Mouse (Mus musculus): ENCODE results near the gene Ktn1.

The Ktn1 gene

DNA sequence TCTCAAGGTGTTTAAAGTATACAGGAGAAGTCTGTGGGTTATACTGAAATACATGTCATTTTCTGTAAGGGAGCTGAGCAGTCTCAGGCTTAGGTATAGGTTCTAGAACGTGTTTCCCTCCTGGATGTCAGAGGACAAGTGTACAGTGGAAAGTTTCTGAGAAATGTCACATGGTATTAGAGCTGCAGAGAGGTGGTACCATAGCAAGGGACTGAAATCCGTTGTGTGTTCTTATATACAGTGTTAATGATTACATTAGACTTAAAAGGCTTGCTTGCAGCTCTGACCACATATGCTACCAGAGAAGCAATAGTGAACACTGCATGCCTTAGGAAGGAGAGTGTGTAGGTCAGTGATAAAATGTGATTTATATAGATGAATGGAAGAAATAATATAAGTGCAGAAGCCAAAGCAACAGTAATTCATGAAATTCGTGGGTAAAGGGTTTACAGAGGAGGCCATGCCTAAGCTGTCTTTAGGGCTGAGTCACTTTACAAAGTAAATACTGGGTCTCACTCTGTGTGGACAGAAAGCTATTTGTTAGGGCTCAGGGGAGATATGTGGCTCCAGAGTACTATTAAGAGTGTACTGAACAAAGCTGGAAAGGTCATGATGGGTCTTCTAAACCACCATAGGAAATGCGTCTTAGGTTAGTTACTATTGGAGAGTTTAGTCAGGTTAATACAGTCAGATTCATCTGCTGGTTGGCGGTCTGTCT is 17.0 kb downstream of the Ktn1 start:
- DNase-seq (ENCODE audit: low read depth, low spot score): no peak

- no peak for DNase-seq (ENCODE audit: low read depth, low spot score)
Measured at GRCm38 (mm10) chr14:47668096-47668495, 19.8 kb downstream of the Ktn1 start.

GRCm38 (mm10) chr14:47682886-47683285 is 34.6 kb downstream of the Ktn1 start:
- no peak for DNase-seq (ENCODE audit: low read depth, low spot score)

- no peak for DNase-seq (ENCODE audit: low read depth, low spot score)
Measured at GRCm38 (mm10) chr14:47684579-47684978, 36.3 kb downstream of the Ktn1 start.

DNA sequence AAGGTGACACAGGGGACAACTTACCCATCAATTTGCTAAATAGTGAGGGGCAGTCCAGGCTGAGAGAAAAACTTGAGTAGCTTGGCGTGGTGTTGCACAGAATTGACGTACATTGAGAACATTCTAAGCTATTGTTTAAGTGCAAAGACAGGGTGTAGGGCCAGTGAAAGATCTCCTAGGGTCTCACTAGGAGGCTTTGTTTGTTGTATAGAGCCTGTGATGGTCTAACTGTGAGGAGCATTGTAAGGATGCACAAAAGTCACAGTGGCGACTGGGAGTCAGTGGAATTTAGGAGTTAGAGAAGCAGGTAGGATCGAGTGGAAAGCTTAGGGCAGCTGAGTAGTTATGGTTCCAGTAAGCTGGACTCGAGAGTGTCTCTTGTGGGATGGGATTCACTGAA is 50.9 kb downstream of the Ktn1 start:
- no peak for DNase-seq (ENCODE audit: low read depth, low spot score)

DNA sequence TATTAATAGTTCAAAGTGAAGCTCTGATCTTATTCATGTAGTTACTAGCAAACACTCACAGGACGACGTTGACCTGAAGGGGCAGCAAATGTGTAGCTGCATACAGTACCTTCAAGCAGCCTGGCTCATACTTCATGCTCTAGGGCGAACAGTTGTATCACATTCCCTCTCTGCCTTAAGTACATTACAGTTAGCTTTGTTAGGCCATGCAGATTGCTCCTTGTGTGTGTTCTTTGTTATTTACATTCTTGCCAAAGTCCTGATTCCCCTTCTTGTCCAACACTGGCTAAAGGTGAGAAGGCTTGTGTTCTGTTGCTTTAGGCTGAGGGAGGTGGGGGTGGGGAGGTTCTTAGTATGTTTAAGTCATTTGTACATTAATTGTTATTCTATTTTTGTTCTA is 61.3 kb downstream of the Ktn1 start:
- no peak for DNase-seq (ENCODE audit: low read depth, low spot score)

GRCm38 (mm10) chr14:47715771-47716170 is 67.5 kb downstream of the Ktn1 start:
- DNase-seq (ENCODE audit: low read depth, low spot score): no peak

DNA sequence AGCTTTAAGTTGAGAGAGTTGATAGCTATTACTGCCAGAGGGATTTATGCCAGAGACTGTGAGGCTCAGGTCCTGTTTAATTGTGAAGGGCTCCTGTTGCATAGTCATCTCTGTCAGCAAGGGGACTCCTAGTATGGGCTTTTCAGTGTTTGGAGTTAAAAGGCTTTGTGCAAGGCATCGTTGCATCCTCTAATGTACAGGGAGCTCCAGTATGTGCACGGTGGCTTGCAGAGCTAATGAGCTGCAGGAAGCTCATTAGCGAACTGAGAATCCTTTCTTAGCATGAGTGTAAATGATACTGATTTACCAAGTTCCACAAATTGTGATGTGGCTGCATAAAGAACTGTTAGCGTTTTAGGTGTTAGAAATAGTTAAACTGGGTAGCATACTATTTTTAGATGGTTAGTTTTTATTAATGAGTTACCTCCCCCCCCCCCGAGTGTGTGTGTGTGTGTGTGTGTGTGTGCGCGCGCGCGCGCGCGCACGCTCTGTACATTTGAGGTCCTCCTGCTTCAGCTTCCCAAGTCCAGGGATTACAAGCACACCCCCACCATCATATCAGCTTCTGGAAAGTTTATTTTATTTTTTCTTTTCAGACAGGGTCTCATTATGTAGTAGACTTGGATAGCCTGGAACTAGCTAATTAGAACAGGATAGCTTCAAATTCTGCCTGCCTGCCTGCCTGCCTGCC is 69.8 kb downstream of the Ktn1 start:
- DNase-seq (ENCODE audit: low read depth, low spot score): no peak

GRCm38 (mm10) chr14:47720023-47720422 is 71.8 kb downstream of the Ktn1 start:
- DNase-seq (ENCODE audit: low read depth, low spot score): no peak

GRCm38 (mm10) chr14:47723035-47723434 is 74.8 kb downstream of the Ktn1 start:
- no peak for DNase-seq (ENCODE audit: low read depth, low spot score)

GRCm38 (mm10) chr14:47728594-47728993 is 80.3 kb downstream of the Ktn1 start:
- no peak for DNase-seq (ENCODE audit: low read depth, low spot score)

DNA sequence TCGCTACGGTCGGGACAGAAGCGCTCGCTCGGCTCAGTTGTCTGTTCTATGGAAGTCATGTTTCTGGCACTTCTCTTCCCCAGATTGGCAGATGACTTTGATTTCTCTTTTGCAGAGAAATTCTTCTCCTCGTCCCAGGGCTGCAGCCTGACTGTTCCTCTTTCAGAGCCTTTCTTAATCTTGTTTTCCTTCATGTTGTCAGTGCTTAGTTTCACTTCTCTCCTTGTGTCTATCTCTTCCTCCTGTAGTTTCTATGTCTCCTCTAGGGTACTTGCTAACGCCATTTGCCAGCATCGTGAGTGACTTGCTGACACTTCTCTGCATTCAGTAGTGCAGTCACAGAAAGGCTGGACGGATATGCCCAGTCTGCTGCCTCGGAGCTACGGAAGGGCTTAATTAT is 87.1 kb downstream of the Ktn1 start:
- DNase-seq (ENCODE audit: low read depth, low spot score): no peak

DNA sequence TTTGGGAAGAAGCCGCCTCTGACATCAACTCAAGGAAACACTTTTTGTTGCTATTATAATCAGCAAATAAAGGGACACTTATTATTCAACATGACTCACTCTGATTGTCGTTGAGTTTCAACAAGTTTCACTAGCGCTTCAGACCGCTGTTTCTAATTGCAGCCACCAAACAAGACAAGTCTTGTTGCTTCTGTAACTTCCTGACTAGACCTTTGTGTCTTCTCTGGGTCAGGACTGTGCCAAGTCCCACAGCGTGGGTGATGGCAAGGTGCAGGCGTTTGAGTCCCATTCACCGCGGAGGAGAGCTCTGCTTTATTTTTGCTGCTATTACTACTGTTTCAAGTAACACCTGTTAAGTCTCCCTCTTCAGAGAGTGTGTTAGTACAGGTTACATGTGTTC is 88.2 kb downstream of the Ktn1 start:
- DNase-seq (ENCODE audit: low read depth, low spot score): no peak

DNA sequence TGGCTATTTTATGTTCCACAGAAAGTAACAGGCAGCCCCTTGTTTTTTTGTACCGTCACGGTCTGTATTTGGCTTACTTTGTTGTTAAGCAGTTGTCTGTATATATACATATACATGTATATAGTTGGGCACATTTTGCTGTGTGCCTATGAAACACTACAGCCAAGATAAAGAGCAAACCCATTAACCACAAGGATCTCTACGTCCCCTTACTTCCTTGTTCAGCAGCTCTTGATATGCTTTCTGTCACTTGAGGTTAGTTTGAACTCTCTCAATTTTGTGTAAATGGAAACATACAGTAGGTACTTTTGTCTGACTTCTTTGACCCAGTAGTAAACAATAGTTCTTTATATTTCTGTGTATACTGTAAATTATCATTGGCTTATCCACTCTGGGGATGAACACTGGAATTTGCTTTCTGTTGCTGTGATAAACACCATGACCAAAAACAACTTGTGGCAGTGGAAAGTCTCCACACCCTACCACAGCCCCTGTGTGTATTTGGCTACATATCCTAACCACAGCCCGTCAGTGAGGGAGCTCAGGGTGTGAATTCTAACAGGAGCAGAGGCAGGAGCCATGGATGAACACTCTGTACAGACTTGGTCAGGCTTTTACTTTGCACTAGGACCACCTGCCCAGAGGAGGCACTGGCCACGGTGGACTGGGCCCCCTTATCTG is 92.2 kb downstream of the Ktn1 start:
- no peak for DNase-seq (ENCODE audit: low read depth, low spot score)

DNA sequence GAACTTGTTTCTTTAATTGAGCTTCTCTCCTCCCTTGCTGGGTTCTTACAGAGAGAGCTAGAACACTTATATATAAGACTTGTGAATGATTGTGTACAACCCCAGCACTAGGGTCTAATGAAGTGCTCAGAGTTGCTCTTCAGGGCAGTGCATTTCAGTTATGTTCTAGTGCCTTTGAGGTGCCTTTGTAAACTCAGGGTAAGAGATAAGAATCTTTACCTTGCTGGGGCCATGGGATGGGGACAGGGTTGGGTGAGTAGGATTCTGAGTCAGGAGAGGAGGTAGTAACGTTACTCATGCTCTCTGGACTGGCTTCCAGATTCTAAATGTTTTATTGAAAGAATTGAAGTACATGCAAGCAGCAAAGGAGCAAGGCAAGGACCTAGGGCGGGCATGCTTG is 92.8 kb downstream of the Ktn1 start:
- no peak for DNase-seq (ENCODE audit: low read depth, low spot score)

DNA sequence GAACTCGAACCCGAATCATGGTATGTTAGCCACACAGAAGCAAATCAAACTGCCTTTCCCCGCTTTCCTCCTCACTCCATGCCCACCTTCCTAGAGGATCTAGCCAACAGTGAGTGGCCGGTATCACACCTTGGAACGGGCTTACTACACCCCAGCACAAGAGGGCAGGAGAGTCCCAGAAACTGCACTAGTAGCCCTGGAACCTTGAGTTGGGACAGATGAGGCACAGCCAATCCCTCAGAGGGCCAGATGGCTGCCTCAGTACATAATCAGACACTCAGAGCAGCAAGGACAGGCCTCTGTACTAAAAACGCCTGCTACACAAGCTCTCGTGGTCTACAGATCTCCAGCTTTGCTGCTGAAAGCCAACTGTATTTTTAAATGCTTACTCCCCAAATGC is 94.4 kb downstream of the Ktn1 start:
- no peak for DNase-seq (ENCODE audit: low read depth, low spot score)

- DNase-seq (ENCODE audit: low read depth, low spot score): no peak
Measured at GRCm38 (mm10) chr14:47745086-47745485, 96.8 kb downstream of the Ktn1 start.

GRCm38 (mm10) chr14:47747536-47747935 is 99.3 kb downstream of the Ktn1 start:
- no peak for DNase-seq (ENCODE audit: low read depth, low spot score)

- DNase-seq (ENCODE audit: low read depth, low spot score): no peak
Measured at GRCm38 (mm10) chr14:47748714-47749113, 100.5 kb downstream of the Ktn1 start.

GRCm38 (mm10) chr14:47751422-47752205 is 103.4 kb downstream of the Ktn1 start:
- peak; percentile 77 for DNase-seq (ENCODE audit: low read depth, low spot score)

DNA sequence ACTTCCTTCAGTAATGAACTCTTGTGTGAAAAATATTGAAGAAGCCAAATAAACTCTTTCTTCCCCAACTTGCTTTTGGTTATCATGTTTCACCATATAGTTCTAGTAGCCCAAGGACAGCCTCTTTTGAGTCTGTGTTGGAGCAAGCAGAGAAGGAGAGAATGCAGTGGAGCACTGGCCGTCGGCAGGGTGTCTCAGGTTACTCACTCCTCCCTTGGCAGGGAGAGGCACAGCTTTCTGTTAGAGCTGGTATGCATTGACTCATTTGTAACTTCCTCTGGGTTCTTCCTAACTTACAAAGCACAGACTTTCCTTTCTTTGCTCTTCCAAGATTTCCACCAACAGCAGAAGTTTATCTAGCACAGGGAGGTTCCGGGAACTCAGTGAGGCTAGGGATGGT is 105.3 kb downstream of the Ktn1 start:
- DNase-seq (ENCODE audit: low read depth, low spot score): no peak

GRCm38 (mm10) chr14:47754253-47754897 is 106.1 kb downstream of the Ktn1 start:
- no peak for DNase-seq (ENCODE audit: low read depth, low spot score)
